Mouse (Mus musculus) liver, embryonic 14.5 days (tissue): ENCODE results near the gene Eri3.

Experiments used
- CTCF ChIP-seq: IDR thresholded peaks from 2 replicates; pipeline ENCODE4 v1.5.1; 2016; ENCODE audit warnings: antibody characterized with exemption, low read depth, control low read depth
- EP300 ChIP-seq: IDR thresholded peaks from 2 replicates; pipeline ENCODE4 v1.6.1; 2016; ENCODE audit warnings: antibody characterized with exemption, low read depth

GRCm38 (mm10) chr4:117609371-117610039, 59.3 kb downstream of the Eri3 start:
- TF ChIP-seq CTCF (no peak), EP300 (no peak)
